Mouse (Mus musculus): ENCODE data around the gene Gm17428.

- no peak for TF ChIP-seq POLR2A (IDR thresholded peaks at IDR 0.05; ENCODE audit: low read depth, low read length)
- no peak for TF ChIP-seq CTCF (IDR thresholded peaks at IDR 0.05; ENCODE audit: borderline replicate concordance, insufficient read depth, low read length)
Observed at GRCm38 (mm10) chr14:54943971-54944370, 32.8 kb upstream of the Gm17428 start.

All from embryonic fibroblast, embryonic 13.5 days (primary cell).